Mouse (Mus musculus) heart, adult 2 months (tissue): ENCODE data around the gene 4933427D14Rik.

Experiments
- CTCF ChIP-seq: fragments of 200-600 bp; IDR thresholded peaks from 2 replicates; pipeline ENCODE4 v1.8.1; 2022; ENCODE audit warnings: antibody characterized with exemption, mild to moderate bottlenecking, moderate library complexity
- EP300 ChIP-seq: fragments of 200-500 bp; IDR thresholded peaks from 2 replicates; pipeline ENCODE4 v1.6.1; 2011; ENCODE audit warnings: low read depth, low read length, control low read depth; ENCODE audit not compliant: insufficient read depth
- POLR2A ChIP-seq: fragments of 200-500 bp; IDR thresholded peaks from 2 replicates; pipeline ENCODE4 v1.6.1; 2011; ENCODE audit warnings: mild to moderate bottlenecking, low read depth, low read length, control low read depth; ENCODE audit not compliant: insufficient read depth

- TF ChIP-seq EP300 (no peak), CTCF (no peak), POLR2A (no peak)
Measured at GRCm38 (mm10) chr11:72226020-72226791, 18.9 kb upstream of the 4933427D14Rik start.
